Mouse (Mus musculus) G1E (cell line): ENCODE results near the gene 2010111I01Rik. TPM values are rescaled to one million over a fixed set of nuclear protein-coding genes. Genes with fewer than 3 reads are reported as not detected.

Source experiments
- ATAC-seq: 2 replicates; pipeline ENCODE4 v1.8.0; 2016; ENCODE audit warnings: mild to moderate bottlenecking; ENCODE audit not compliant: insufficient number of reproducible peaks, poor library complexity, low FRiP score, severe bottlenecking; ENCODE audit errors: extremely low read depth
- DNase-seq: peaks from one replicate; pipeline ENCODE4 v3.0.0; 2012; ENCODE audit warnings: low spot score
- H3K27me3 ChIP-seq: 2 replicates; pipeline ENCODE4 v1.6.1; 2012; ENCODE audit warnings: mild to moderate bottlenecking, low read length, inconsistent platforms; ENCODE audit not compliant: insufficient read depth
- H3K36me3 ChIP-seq: replicated peaks from 2 replicates; pipeline ENCODE3; 2012; ENCODE audit warnings: mild to moderate bottlenecking, inconsistent platforms
- H3K4me1 ChIP-seq: 2 replicates; pipeline ENCODE4 v1.6.1; 2012; ENCODE audit warnings: low read depth, low read length, inconsistent platforms, mixed read lengths; ENCODE audit not compliant: insufficient read depth
- H3K4me3 ChIP-seq: 2 replicates; pipeline ENCODE4 v1.5.1; 2012; ENCODE audit warnings: low read depth, mild to moderate bottlenecking, inconsistent platforms, low read length, moderate library complexity, mixed read lengths
- H3K9me3 ChIP-seq: replicated peaks from 2 replicates; pipeline ENCODE4 v1.6.1; 2012; ENCODE audit warnings: inconsistent platforms
- CTCF ChIP-seq: IDR thresholded peaks from 2 replicates; pipeline ENCODE4 v1.5.1; 2012; ENCODE audit warnings: low read depth, low read length, inconsistent platforms, mixed read lengths
- GATA1 ChIP-seq: IDR thresholded peaks from 2 replicates; pipeline ENCODE4 v1.6.1; 2012; ENCODE audit warnings: borderline replicate concordance, low read length, inconsistent platforms, mixed read lengths
- GATA2 ChIP-seq: IDR thresholded peaks from 2 replicates; pipeline ENCODE4 v1.6.1; 2012; ENCODE audit warnings: low read depth, low read length, inconsistent platforms, borderline replicate concordance
- POLR2AphosphoS5 ChIP-seq: IDR thresholded peaks from 2 replicates; pipeline ENCODE4 v1.6.1; 2012; ENCODE audit warnings: low read depth, low read length, inconsistent platforms; ENCODE audit not compliant: insufficient replicate concordance
- TAL1 ChIP-seq: conservative IDR thresholded peaks from 2 replicates; pipeline ENCODE4 v1.6.1; 2012; ENCODE audit warnings: low read depth, low read length, inconsistent platforms, mixed read lengths
- polyA plus RNA-seq: library from polyadenylated mRNA; stranded (reverse); fragments of >175 nt; gene quantifications from 2 replicates; pipeline ENCODE4 v1.2.3, GENCODE M21; 2012
- total RNA-seq, 2 experiments: library from RNA; stranded (forward) in 1 of 2; stranded (reverse) in 1 of 2; fragments of 200-1000 nt in 1 of 2; fragments of >200 nt in 1 of 2; fragmentation: Nextera tagmentation in 1 of 2; gene quantifications; 2 replicates each; pipeline ENCODE4 v1.2.3; 2014 to 2017

2010111I01Rik gene
- total and polyA plus RNA-seq, 3 experiments = 14.7 to 57.2 (median 22.2) TPM

DNA sequence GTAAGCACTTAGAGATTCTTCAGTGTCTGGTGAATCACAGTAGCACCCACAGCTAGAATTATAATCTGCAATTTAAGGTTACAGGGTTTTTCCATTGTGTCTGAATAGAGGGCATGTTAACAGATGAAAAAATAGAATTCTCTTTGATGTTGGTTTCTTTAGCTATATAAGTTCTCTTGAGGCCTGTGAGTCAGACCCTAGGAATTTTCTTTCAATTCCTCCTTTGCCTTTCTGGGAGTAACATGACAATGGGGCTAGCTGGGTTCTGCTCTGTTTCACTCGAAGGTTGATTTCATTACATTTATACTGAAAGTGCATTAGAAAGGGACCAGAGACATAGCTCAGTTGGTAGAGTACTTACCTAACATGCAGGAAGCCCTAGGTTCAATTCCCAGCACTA lies 101.9 kb downstream of the 2010111I01Rik start:
- H3K4me1 ChIP-seq = no peaks in the 10 kb centered on the region
- ATAC-seq (no peak), DNase-seq (no peak)
- H3K4me3 ChIP-seq = no peak overlapping the region
- H3K27me3 ChIP-seq = no peaks in the 10 kb centered on the region
- H3K9me3 ChIP-seq = no peaks in the 10 kb centered on the region
- peaks cover 4% of the 10 kb centered on the region for H3K36me3 ChIP-seq
- no peak for TF ChIP-seq CTCF
- TF ChIP-seq TAL1 = no peak
- TF ChIP-seq GATA2 = no peak
- TF ChIP-seq GATA1 = no peak
- no peak for TF ChIP-seq POLR2AphosphoS5

DNA sequence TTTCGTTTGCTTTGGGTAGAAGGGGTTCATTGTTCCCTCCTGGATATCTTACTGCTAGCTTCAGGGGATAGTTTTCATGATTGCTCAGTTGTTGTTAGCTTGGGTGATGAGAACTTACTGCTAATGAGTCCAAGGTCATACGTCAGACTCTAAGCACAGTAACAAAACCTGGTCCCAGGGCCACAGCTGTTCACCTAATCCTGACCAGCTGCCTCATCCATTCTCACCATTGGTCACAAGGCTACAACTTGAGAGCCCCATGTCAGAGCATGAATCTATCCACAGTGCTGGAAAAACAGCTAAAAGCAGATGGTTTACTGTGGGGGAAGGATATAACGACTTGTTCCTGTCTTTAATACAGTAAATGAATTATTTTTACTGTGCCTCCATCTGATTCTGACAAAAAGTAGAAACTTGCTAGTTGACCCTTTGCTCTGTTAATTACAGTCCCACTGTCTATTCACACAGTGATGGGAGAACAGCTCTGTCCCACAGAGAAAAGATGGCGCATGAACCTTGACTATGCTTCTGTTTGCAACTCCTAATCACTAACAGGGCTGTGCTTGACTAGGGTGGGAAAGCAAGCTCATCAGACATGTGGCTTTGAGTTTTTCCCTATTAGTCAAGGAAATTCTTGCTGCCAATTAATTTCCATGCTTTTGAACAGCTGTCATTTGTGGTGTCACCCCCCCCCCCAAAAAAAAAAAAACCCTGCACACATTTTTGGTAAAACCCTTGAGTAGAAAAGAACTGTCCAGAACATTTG lies 103.9 kb downstream of the 2010111I01Rik start:
- H3K9me3 ChIP-seq = no peaks in the 10 kb centered on the region
- TF ChIP-seq POLR2AphosphoS5 (no peak), GATA1 (no peak), GATA2 (no peak), TAL1 (no peak), CTCF (no peak)
- H3K27me3 ChIP-seq = no peaks in the 10 kb centered on the region
- DNase-seq (no peak), ATAC-seq (no peak)
- H3K4me3 ChIP-seq = no peak overlapping the region
- peaks cover 4% of the 10 kb centered on the region for H3K36me3 ChIP-seq
- no peaks in the 10 kb centered on the region for H3K4me1 ChIP-seq

DNA sequence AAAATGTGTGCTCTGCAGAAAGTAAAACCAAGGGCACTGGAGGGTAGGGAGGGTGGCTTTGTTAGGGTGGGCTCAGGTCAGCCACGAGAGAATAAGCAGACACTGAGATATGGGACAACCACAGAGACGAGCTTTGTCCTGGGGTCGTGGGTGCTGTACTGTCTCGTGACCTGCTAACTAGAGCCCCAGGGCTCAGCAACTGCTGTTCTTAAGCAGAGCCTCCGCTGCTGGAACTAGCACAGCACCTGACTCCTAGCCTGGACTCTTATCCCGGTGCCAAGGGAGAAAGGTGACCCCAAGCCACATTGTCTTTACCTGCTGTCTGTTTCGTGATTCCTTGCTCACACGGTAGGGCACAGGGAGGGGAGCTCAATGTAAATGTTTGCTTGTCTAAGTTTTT lies 107.2 kb downstream of the 2010111I01Rik start:
- ATAC-seq (no peak), DNase-seq (no peak)
- Histone ChIP-seq H3K9me3 (no peaks in the 10 kb centered on the region), H3K4me1 (no peaks in the 10 kb centered on the region), H3K27me3 (no peaks in the 10 kb centered on the region), H3K36me3 (peaks cover 10% of the 10 kb centered on the region), H3K4me3 (no peak overlapping the region)
- TF ChIP-seq TAL1 = no peak
- no peak for TF ChIP-seq CTCF
- no peak for TF ChIP-seq GATA1
- no peak for TF ChIP-seq GATA2
- TF ChIP-seq POLR2AphosphoS5 = no peak

DNA sequence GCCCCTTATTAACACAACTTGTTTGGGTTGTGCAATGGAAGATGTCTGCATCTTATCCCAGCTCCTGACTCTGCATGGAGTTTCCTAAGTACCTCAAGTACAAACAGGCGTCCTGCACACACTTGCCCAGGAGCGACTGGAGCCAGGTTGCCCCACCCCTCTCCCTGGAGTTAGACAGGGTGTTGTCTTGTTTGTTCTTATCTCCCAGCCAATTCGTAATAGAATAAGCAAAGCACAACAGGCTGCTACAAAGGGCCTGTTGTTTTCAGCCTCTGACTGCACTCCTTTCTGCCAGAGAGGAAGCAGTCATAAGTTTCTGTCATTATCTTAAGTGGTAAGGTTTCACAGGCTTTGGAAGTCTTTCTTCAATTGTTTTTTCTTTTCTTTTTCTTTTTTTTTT lies 107.7 kb downstream of the 2010111I01Rik start:
- TF ChIP-seq GATA2 (no peak), TAL1 (no peak), GATA1 (no peak), CTCF (no peak), POLR2AphosphoS5 (no peak)
- no peak for ATAC-seq

DNA sequence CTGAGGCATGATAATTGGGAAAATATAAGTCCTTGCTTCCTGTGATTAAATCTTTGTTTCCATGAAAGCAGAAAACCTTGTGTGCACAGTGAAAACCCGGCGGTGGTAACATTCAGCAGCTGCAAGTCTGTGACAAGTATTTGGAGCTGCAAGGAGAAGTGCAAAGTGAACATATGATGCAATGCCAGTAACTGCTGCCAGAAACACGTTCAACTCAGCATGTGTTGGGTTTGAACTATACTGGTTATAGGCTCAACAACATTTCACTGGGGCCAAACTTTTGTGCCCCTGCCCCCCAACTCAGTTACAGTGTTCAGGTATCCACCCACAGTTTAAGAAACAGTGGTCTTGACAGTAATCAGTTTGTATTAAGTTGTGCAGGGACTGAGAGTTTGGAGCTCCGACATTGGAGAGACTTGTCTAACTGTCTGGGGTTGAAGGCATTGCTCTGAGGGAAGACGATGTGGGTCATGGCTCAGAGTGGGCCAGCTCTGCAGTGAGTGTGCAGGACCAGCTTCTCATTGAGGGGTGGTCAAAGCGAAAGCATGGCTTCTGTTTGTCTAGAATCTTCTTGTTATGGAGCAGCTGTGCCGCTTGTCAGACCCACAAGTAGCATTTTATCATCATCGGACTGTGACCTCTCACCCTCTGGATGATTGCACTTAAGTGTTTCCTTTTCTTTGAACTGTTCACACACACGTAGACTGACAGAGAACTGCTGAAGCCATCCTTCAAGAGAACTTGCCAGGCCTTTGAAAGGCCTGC lies 109.4 kb downstream of the 2010111I01Rik start:
- peaks cover 3% of the 10 kb centered on the region for H3K4me1 ChIP-seq
- ATAC-seq (no peak), DNase-seq (no peak)
- H3K9me3 ChIP-seq = no peaks in the 10 kb centered on the region
- no peaks in the 10 kb centered on the region for H3K27me3 ChIP-seq
- H3K36me3 ChIP-seq = peaks cover 7% of the 10 kb centered on the region
- H3K4me3 ChIP-seq = no peak overlapping the region
- TF ChIP-seq CTCF = no peak
- no peak for TF ChIP-seq POLR2AphosphoS5
- TF ChIP-seq TAL1 = no peak
- no peak for TF ChIP-seq GATA2
- no peak for TF ChIP-seq GATA1

More for the DNA sequence above, 107.7 kb downstream of the 2010111I01Rik start:
- Histone ChIP-seq H3K36me3 (peaks cover 10% of the 10 kb centered on the region), H3K4me1 (peaks cover under 1% of the 10 kb centered on the region; the same call in 1 of the 2 replicates), H3K9me3 (no peaks in the 10 kb centered on the region), H3K4me3 (no peak overlapping the region), H3K27me3 (no peaks in the 10 kb centered on the region)
- no peak for DNase-seq

DNA sequence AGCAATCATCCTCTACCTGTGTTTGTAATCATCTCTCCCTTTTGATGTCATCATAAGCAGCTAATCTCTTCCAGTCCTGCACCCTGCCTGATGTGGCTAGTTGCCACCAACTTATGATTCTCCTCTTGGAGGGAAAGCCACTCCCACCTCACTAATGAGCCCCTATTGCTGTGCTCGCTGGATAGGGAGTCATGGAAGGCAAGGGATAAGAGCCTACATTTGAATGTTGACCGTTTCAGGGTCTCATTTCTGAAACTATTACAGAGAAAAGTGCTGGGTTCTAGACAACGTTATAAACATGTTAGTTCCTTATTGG lies 109.9 kb downstream of the 2010111I01Rik start:
- no peak for TF ChIP-seq TAL1
- no peak overlapping the region for H3K4me3 ChIP-seq
- H3K36me3 ChIP-seq = peaks cover 7% of the 10 kb centered on the region
- no peaks in the 10 kb centered on the region for H3K27me3 ChIP-seq
- no peak for ATAC-seq
- H3K4me1 ChIP-seq = peaks cover 3% of the 10 kb centered on the region
- no peak for DNase-seq
- H3K9me3 ChIP-seq = no peaks in the 10 kb centered on the region

DNA sequence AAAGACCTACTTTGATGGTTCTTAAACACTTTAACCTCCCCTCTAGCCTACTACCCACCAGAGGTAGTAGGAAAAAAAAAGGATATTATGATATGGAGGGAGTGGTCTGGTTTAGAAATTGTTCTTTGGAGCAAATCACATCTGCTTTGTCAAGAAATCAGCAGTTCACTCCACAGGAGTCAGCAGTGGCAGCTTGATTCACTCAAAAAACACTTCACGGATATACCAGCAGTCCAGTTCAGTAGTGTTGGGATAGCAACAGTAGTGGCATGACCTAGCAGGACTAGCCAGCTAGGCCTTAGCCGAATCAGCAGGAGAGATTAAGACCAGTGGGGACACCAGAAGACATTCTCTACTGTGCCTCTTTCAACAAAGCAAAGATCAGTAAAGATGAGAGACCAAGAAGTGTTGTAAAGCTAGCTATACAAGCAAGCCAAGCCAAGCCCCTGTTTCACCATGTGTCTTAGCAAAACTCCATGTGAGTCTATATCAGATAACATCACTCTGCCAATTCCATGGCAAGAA lies 110.7 kb downstream of the 2010111I01Rik start:
- ATAC-seq = no peak

More for the DNA sequence above, 110.7 kb downstream of the 2010111I01Rik start:
- Histone ChIP-seq H3K36me3 (peaks cover 7% of the 10 kb centered on the region), H3K4me1 (peaks cover 3% of the 10 kb centered on the region), H3K27me3 (no peaks in the 10 kb centered on the region), H3K4me3 (no peak overlapping the region), H3K9me3 (no peaks in the 10 kb centered on the region)
- no peak for DNase-seq
- TF ChIP-seq GATA1 = no peak
- TF ChIP-seq GATA2 = no peak
- TF ChIP-seq POLR2AphosphoS5 = no peak
- no peak for TF ChIP-seq TAL1
- TF ChIP-seq CTCF = no peak
